Mouse (Mus musculus) embryonic fibroblast, embryonic 13.5 days (primary cell): ENCODE measurements around the gene Tlcd1.

ENCODE experiments used
- CTCF ChIP-seq: IDR thresholded peaks from 2 replicates; pipeline ENCODE4 v1.5.1; 2011; ENCODE audit warnings: mild to moderate bottlenecking, control low read depth, low read length, moderate library complexity, borderline replicate concordance; ENCODE audit not compliant: insufficient read depth
- POLR2A ChIP-seq: IDR thresholded peaks from 2 replicates; pipeline ENCODE4 v1.6.1; 2011; ENCODE audit warnings: low read depth, mild to moderate bottlenecking, control low read depth, low read length, moderate library complexity

- TF ChIP-seq POLR2A (no peak), CTCF (no peak)
Observed at GRCm38 (mm10) chr11:78156156-78156699, 20.3 kb upstream of the Tlcd1 start.
